Mouse (Mus musculus): ENCODE measurements around the gene Plcb3. TPM values are rescaled to one million over a fixed set of nuclear protein-coding genes. Genes with fewer than 3 reads are reported as not detected.

Plcb3 gene
- polyA plus RNA-seq, 1 experiment from 2014 or later, result 33.6 TPM

- Histone ChIP-seq H3K36me3 (ENCODE audit: insufficient read depth, low read length) (peaks cover 9% of the 10 kb centered on the region; the same call in 1 of the 2 replicates), H3K4me3 (ENCODE audit: low read depth, low read length) (no peak overlapping the region), H3K27ac (ENCODE audit: low read length) (no peak overlapping the region), H3K9me3 (ENCODE audit: low read length) (no peaks in the 10 kb centered on the region), H3K9ac (replicated peaks; ENCODE audit: low read depth) (no peak overlapping the region), H3K4me1 (ENCODE audit: insufficient read depth, low read depth, low read length) (no peaks in the 10 kb centered on the region; the same call in 1 of the 2 replicates), H3K4me2 (replicated peaks; ENCODE audit: low read depth, low read length) (no peak overlapping the region), H3K27me3 (replicated peaks; ENCODE audit: insufficient read depth, low read length) (no peaks in the 10 kb centered on the region)
- TF ChIP-seq EP300 (IDR thresholded peaks at IDR 0.05) (no peak), CTCF (IDR thresholded peaks at IDR 0.05) (no peak)
- WGBS, result 90% methylated on average over 11 of the region's 11 CpGs
- DNase-seq (ENCODE audit: low spot score), result no peak
- no peak for ATAC-seq
These were observed 70.6 kb downstream of the Plcb3 start for GRCm38 (mm10) chr19:6905498-6906159.

GRCm38 (mm10) chr19:6904846-6905245 is 71.4 kb downstream of the Plcb3 start:
- Histone ChIP-seq H3K27ac (ENCODE audit: low read length) (no peak overlapping the region), H3K36me3 (ENCODE audit: insufficient read depth, low read length) (peaks cover 9% of the 10 kb centered on the region; the same call in 1 of the 2 replicates), H3K9ac (replicated peaks; ENCODE audit: low read depth) (no peak overlapping the region), H3K27me3 (replicated peaks; ENCODE audit: insufficient read depth, low read length) (no peaks in the 10 kb centered on the region), H3K9me3 (ENCODE audit: low read length) (no peaks in the 10 kb centered on the region), H3K4me1 (ENCODE audit: insufficient read depth, low read depth, low read length) (no peaks in the 10 kb centered on the region; the same call in 1 of the 2 replicates), H3K4me3 (ENCODE audit: low read depth, low read length) (no peak overlapping the region), H3K4me2 (replicated peaks; ENCODE audit: low read depth, low read length) (no peak overlapping the region)
- 70% methylated on average over 2 of the region's 2 CpGs for WGBS
- TF ChIP-seq CTCF (IDR thresholded peaks at IDR 0.05) (no peak), EP300 (IDR thresholded peaks at IDR 0.05) (no peak)
- ATAC-seq, result no peak
- no peak for DNase-seq (ENCODE audit: low spot score)

GRCm38 (mm10) chr19:6903031-6903430 is 73.2 kb downstream of the Plcb3 start:
- H3K4me2 ChIP-seq (replicated peaks; ENCODE audit: low read depth, low read length), result no peak overlapping the region
- no peaks in the 10 kb centered on the region for H3K9me3 ChIP-seq (ENCODE audit: low read length)
- peaks cover 9% of the 10 kb centered on the region; the same call in 1 of the 2 replicates for H3K36me3 ChIP-seq (ENCODE audit: insufficient read depth, low read length)
- no peak overlapping the region for H3K9ac ChIP-seq (replicated peaks; ENCODE audit: low read depth)
- no peak for DNase-seq (ENCODE audit: low spot score)
- no peaks in the 10 kb centered on the region for H3K27me3 ChIP-seq (replicated peaks; ENCODE audit: insufficient read depth, low read length)
- H3K4me1 ChIP-seq (ENCODE audit: insufficient read depth, low read depth, low read length), result no peaks in the 10 kb centered on the region
- ATAC-seq, result no peak
- no peak overlapping the region for H3K27ac ChIP-seq (ENCODE audit: low read length)
- 88% methylated on average over 1 of the region's 1 CpGs for WGBS
- H3K4me3 ChIP-seq (ENCODE audit: low read depth, low read length), result no peak overlapping the region
- TF ChIP-seq CTCF (IDR thresholded peaks at IDR 0.05) (no peak), EP300 (IDR thresholded peaks at IDR 0.05) (no peak)

Small RNA genes within 50 kb of the gene (microRNA-seq; reads per million reads assigned to microRNA genes)
- 0.98 reads per million for gene Mir6990

Other genes with a start within 250 kb of the Plcb3 start
- gene Rps6ka4, start 135.8 kb downstream of the Plcb3 start, polyA plus RNA-seq (2015; fragmentation: Nextera tagmentation; extraction: Ambion mirVana), result 36.7 and 40.6 TPM in 2 replicates
- gene Ccdc88b, start 118.3 kb downstream of the Plcb3 start, polyA plus RNA-seq (2015; fragmentation: Nextera tagmentation; extraction: Ambion mirVana), result 2.9 and 6.3 TPM in 2 replicates
- gene Trmt112, start 66.8 kb downstream of the Plcb3 start, polyA plus RNA-seq (2015; fragmentation: Nextera tagmentation; extraction: Ambion mirVana), result 89.0 and 93.3 TPM in 2 replicates
- gene Prdx5, start 66.4 kb downstream of the Plcb3 start, polyA plus RNA-seq (2015; fragmentation: Nextera tagmentation; extraction: Ambion mirVana), result 437 and 450 TPM in 2 replicates
- gene Esrra, start 54.7 kb downstream of the Plcb3 start, polyA plus RNA-seq (2015; fragmentation: Nextera tagmentation; extraction: Ambion mirVana), result 9.8 and 12.8 TPM in 2 replicates
- 1.7 and 2.4 TPM in 2 replicates for gene Catsperz, start 51.1 kb downstream of the Plcb3 start, polyA plus RNA-seq (2015; fragmentation: Nextera tagmentation; extraction: Ambion mirVana)
- 0.12 and 0.30 TPM in 2 replicates for gene Kcnk4, start 42.0 kb downstream of the Plcb3 start, polyA plus RNA-seq (2015; fragmentation: Nextera tagmentation; extraction: Ambion mirVana)
- gene Bad, start 34.6 kb downstream of the Plcb3 start, polyA plus RNA-seq (2015; fragmentation: Nextera tagmentation; extraction: Ambion mirVana), result 106 TPM in 2 replicates
- 33.5 and 35.9 TPM in 2 replicates for gene Gpr137, start 34.0 kb downstream of the Plcb3 start, polyA plus RNA-seq (2015; fragmentation: Nextera tagmentation; extraction: Ambion mirVana)
- gene Ppp1r14b, start 1.5 kb downstream of the Plcb3 start, polyA plus RNA-seq (2015; fragmentation: Nextera tagmentation; extraction: Ambion mirVana), result 60.5 and 62.7 TPM in 2 replicates
- 105 and 107 TPM in 2 replicates for gene Fkbp2, start 4.0 kb upstream of the Plcb3 start, polyA plus RNA-seq (2015; fragmentation: Nextera tagmentation; extraction: Ambion mirVana)
- gene Vegfb, start 11.2 kb upstream of the Plcb3 start, polyA plus RNA-seq (2015; fragmentation: Nextera tagmentation; extraction: Ambion mirVana), result 27.1 and 28.1 TPM in 2 replicates
- gene Dnajc4, start 16.1 kb upstream of the Plcb3 start, polyA plus RNA-seq (2015; fragmentation: Nextera tagmentation; extraction: Ambion mirVana), result 32.7 and 33.2 TPM in 2 replicates
- 21.0 and 24.9 TPM in 2 replicates for gene Nudt22, start 19.6 kb upstream of the Plcb3 start, polyA plus RNA-seq (2015; fragmentation: Nextera tagmentation; extraction: Ambion mirVana)
- gene Trpt1, start 19.7 kb upstream of the Plcb3 start, polyA plus RNA-seq (2015; fragmentation: Nextera tagmentation; extraction: Ambion mirVana), result 11.0 and 11.5 TPM in 2 replicates
- gene Fermt3, start 43.0 kb upstream of the Plcb3 start, polyA plus RNA-seq (2015; fragmentation: Nextera tagmentation; extraction: Ambion mirVana), result 15.8 and 16.0 TPM in 2 replicates
- gene Stip1, start 63.5 kb upstream of the Plcb3 start, polyA plus RNA-seq (2015; fragmentation: Nextera tagmentation; extraction: Ambion mirVana), result 51.8 and 58.5 TPM in 2 replicates
- 16.0 and 19.4 TPM in 2 replicates for gene Macrod1, start 80.3 kb upstream of the Plcb3 start, polyA plus RNA-seq (2015; fragmentation: Nextera tagmentation; extraction: Ambion mirVana)
- gene Flrt1, start 129.3 kb upstream of the Plcb3 start, polyA plus RNA-seq (2015; fragmentation: Nextera tagmentation; extraction: Ambion mirVana), result 0.17 and 0.19 TPM in 2 replicates
- gene Otub1, start 229.8 kb upstream of the Plcb3 start, polyA plus RNA-seq (2015; fragmentation: Nextera tagmentation; extraction: Ambion mirVana), result 107 and 119 TPM in 2 replicates
- gene Cox8a, start 241.1 kb upstream of the Plcb3 start, polyA plus RNA-seq (2015; fragmentation: Nextera tagmentation; extraction: Ambion mirVana), result 889 and 976 TPM in 2 replicates